Mouse (Mus musculus) hindbrain, embryonic 11.5 days (tissue): ENCODE results near the gene Olfr314. TPM values are rescaled to one million over a fixed set of nuclear protein-coding genes. Genes with fewer than 3 reads are reported as not detected.
"Not testable (repeated sequence)": the region's sequence is repeated elsewhere in the genome, so short reads cannot be mapped to it uniquely, and the experiment has no call there.

Experiments
- ATAC-seq: fragments of 200-750 bp; cut with Nextera tagmentation; 2 replicates; pipeline ENCODE4 v1.8.0; 2017; ENCODE audit warnings: mild to moderate bottlenecking, moderate TSS enrichment, moderate library complexity; ENCODE audit not compliant: low FRiP score
- DNase-seq: peaks from one replicate; pipeline ENCODE4 v3.0.0-alpha.2; 2015; ENCODE audit warnings: low spot score
- H3K27ac ChIP-seq: fragments of 300-500 bp; sonication (generic); 2 replicates; pipeline ENCODE4 v1.5.1; 2014; ENCODE audit warnings: mild to moderate bottlenecking, low read depth, low read length
- H3K27me3 ChIP-seq: fragments of 300-500 bp; sonication (generic); 2 replicates; pipeline ENCODE4 v1.6.1; 2014; ENCODE audit warnings: mild to moderate bottlenecking, low read length, moderate library complexity, mixed read lengths; ENCODE audit not compliant: control insufficient read depth, insufficient read depth
- H3K36me3 ChIP-seq: fragments of 300-500 bp; sonication (generic); 2 replicates; pipeline ENCODE4 v1.6.1; 2014; ENCODE audit warnings: mild to moderate bottlenecking, low read length, moderate library complexity, mixed read lengths; ENCODE audit not compliant: control insufficient read depth, insufficient read depth
- H3K4me1 ChIP-seq: fragments of 300-500 bp; sonication (generic); replicated peaks from 2 replicates; pipeline ENCODE4 v1.6.1; 2014; ENCODE audit warnings: low read length, mixed read lengths; ENCODE audit not compliant: control insufficient read depth, insufficient read depth
- H3K4me2 ChIP-seq: fragments of 300-500 bp; sonication (generic); replicated peaks from 2 replicates; pipeline ENCODE4 v1.6.1; 2014; ENCODE audit warnings: mild to moderate bottlenecking, low read depth, low read length
- H3K4me3 ChIP-seq: fragments of 300-500 bp; sonication (generic); 2 replicates; pipeline ENCODE4 v1.5.1; 2014; ENCODE audit warnings: low read depth, low read length
- H3K9ac ChIP-seq: fragments of 300-500 bp; sonication (generic); 2 replicates; pipeline ENCODE4 v1.6.1; 2014; ENCODE audit warnings: low read depth, low read length
- H3K9me3 ChIP-seq: fragments of 300-500 bp; sonication (generic); 2 replicates; pipeline ENCODE4 v1.6.1; 2016; ENCODE audit warnings: low read length; ENCODE audit not compliant: control insufficient read depth
- WGBS: fragments of 180-500 bp; shearing (Covaris S2); extraction: QIAGEN DNeasy Blood & Tissue Kit; methylation state at CpG from one replicate; pipeline ENCODE4 v1.1.7; 2014; 5-methylcytosine and 5-hydroxymethylcytosine counted together
- polyA plus RNA-seq: library from polyadenylated mRNA; unstranded; fragments of >200 nt; fragmentation: Nextera tagmentation; extraction: Ambion mirVana; gene quantifications from 2 replicates; pipeline ENCODE4 v1.2.1, GENCODE M21; 2014

The Olfr314 gene
- polyA plus RNA-seq, result not detected in 2 replicates

DNA sequence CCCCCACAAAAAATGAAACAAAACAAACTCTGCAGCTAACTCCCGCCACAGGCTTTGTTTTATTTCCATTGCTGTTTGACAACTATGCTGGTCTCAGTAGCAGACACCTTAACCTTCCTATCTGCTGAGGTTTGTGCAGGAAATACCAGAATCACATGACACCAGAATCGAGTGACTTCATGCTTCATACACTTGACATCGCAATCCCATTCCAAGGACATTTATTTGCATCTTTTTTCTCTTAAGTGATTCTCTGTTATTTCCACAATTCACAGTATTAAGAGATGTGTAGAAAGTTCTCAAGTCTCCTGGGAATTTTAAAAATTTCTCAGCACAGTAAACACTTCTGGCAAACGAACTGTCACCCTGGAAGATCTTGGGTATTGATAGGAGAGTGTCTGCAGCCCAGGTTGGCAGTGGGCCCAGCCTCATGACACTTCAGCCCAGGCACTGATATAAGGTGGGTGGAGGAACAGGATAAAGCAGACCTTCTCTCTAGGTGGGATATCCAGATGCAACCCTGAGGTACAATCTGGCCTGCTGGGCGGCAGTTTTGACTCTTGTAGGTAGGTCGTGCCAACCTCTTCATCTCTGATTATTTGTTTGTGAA, at the start of gene Olfr314:
Gene Olfr314 (plus strand): TSS at position 473 of the 610 bp plus-strand sequence.
- 84% methylated on average over 6 of the region's 6 CpGs for WGBS
- no peak for ATAC-seq
- DNase-seq, result no peak
- no peak within 1 kb of the TSS for H3K4me3 ChIP-seq
- no peak within 1 kb of the TSS for H3K9ac ChIP-seq
- H3K36me3 ChIP-seq, result no peaks in the 10 kb centered on the region
- no peaks in the 10 kb centered on the region for H3K27me3 ChIP-seq
- H3K4me1 ChIP-seq, result no peaks in the 10 kb centered on the region
- H3K4me2 ChIP-seq, result no peak within 1 kb of the TSS
- H3K27ac ChIP-seq, result no peak within 1 kb of the TSS
- H3K9me3 ChIP-seq, result no peaks in the 10 kb centered on the region

- WGBS, result 63% methylated on average over 3 of the region's 3 CpGs
These were observed 49.4 kb upstream of the Olfr314 start for GRCm38 (mm10) chr11:58733372-58733771.

DNA sequence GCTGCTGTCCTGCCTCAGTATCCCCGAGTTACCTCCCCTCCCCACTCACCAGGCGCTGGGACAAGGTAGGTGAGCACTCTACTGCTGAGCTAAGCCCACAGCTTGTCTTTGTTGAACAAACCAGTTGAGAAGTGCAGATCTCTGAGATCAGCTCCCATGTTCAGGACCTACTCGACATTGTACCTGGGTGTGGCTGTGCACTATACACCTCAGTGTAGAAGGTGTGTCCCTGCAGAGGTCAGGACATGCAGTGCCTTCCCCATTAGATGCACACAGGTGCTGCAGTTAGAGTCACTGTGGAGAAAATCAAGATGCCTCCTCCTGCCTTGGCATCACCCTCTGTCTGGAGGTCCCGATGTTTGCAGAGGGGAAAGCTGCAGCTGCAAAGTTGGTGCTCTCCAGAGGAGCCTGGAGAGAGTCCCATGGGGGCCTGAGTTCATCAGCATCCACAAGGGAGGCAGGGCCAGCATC, 43.9 kb upstream of the Olfr314 start, which contains the start of gene Olfr317:
Gene Olfr317 (minus strand): TSS at position 421 of the 471 bp plus-strand sequence.
- no peaks in the 10 kb centered on the region for H3K27me3 ChIP-seq

More at GRCm38 (mm10) chr11:58733372-58733771, 49.4 kb upstream of the Olfr314 start:
- Histone ChIP-seq H3K9me3 (no peaks in the 10 kb centered on the region), H3K36me3 (no peaks in the 10 kb centered on the region), H3K4me3 (no peak overlapping the region), H3K27ac (no peak overlapping the region), H3K4me1 (no peaks in the 10 kb centered on the region), H3K9ac (no peak overlapping the region), H3K4me2 (no peak overlapping the region), H3K27me3 (no peaks in the 10 kb centered on the region)
- DNase-seq (no peak), ATAC-seq (no peak)

DNA sequence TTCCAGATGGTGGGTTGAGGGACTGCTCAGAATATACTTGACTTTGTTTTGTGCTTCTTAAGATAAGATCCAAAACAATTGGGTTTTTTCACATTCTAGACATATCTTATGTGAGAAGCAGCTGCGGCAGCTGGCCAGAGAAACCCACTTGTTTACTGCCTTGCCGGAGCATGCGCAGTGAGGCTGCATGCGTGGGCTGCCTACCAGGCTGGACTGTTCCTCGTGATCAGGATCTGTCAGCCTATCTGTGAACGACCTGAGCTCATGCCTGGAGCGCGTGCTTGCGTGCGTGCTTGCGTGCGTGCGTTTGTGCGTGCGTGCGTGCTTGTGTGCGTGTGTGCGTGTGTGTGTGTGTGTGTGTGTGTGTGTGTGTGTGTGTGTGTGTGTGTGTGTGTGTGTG, 31.7 kb upstream of the Olfr314 start:
- ATAC-seq, H3K27ac ChIP-seq, H3K9me3 ChIP-seq, H3K4me1 ChIP-seq, DNase-seq, H3K36me3 ChIP-seq, H3K4me2 ChIP-seq, H3K9ac ChIP-seq, H3K4me3 ChIP-seq, H3K27me3 ChIP-seq: not testable (repeated sequence)
- 91% methylated on average over 18 of the region's 18 CpGs for whole genome bisulfite sequencing

More for the DNA sequence above, 43.9 kb upstream of the Olfr314 start, which contains the start of gene Olfr317:
- no peaks in the 10 kb centered on the region for H3K36me3 ChIP-seq
- H3K4me3 ChIP-seq, result no peak within 1 kb of the TSS
- no peak for DNase-seq
- no peaks in the 10 kb centered on the region for H3K9me3 ChIP-seq
- H3K4me2 ChIP-seq, result no peak within 1 kb of the TSS
- no peak for ATAC-seq
- WGBS, result 73% methylated on average over 4 of the region's 4 CpGs
- no peak within 1 kb of the TSS for H3K9ac ChIP-seq
- no peak within 1 kb of the TSS for H3K27ac ChIP-seq
- H3K4me1 ChIP-seq, result no peaks in the 10 kb centered on the region

DNA sequence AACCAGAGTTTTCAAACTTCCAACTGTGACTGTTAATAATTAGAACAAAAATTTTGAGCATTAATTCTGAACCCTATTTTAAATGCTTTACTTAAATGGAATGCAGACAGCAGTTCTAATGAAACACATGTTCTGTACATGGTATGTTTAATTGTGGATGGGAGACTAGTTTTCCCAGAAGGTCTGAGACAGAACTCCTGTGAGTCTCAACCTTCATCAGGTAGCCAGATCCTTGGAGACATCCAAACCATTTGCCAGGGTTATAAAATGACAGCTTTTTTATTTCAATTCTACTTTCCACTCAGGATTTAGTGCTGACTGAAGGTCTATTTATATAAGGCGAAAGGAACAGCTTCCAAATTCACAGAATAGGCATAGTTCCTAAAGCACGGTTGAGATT, 30.3 kb upstream of the Olfr314 start, which contains the start of gene Olfr316:
Gene Olfr316 (plus strand): TSS at position 301 of the 400 bp plus-strand sequence.
- H3K4me3 ChIP-seq, result no peak within 1 kb of the TSS
- H3K36me3 ChIP-seq, result no peaks in the 10 kb centered on the region
- no peak within 1 kb of the TSS for H3K27ac ChIP-seq
- H3K9me3 ChIP-seq, result no peaks in the 10 kb centered on the region
- H3K27me3 ChIP-seq, result no peaks in the 10 kb centered on the region
- ATAC-seq (no peak), DNase-seq (no peak)
- H3K4me2 ChIP-seq, result no peak within 1 kb of the TSS
- WGBS, result 92% methylated on average over 2 of the region's 2 CpGs
- H3K9ac ChIP-seq, result no peak within 1 kb of the TSS
- H3K4me1 ChIP-seq, result no peaks in the 10 kb centered on the region

GRCm38 (mm10) chr11:58772888-58773287, 9.9 kb upstream of the Olfr314 start, which contains the start of gene Olfr315:
Olfr315 (plus strand) TSS chr11:58773188.
- no peak within 1 kb of the TSS for H3K9ac ChIP-seq
- DNase-seq (no peak), ATAC-seq (no peak)
- H3K27me3 ChIP-seq, result no peaks in the 10 kb centered on the region
- H3K4me2 ChIP-seq, result no peak within 1 kb of the TSS
- H3K9me3 ChIP-seq, result no peaks in the 10 kb centered on the region
- no peaks in the 10 kb centered on the region for H3K36me3 ChIP-seq
- H3K27ac ChIP-seq, result no peak within 1 kb of the TSS
- no peaks in the 10 kb centered on the region for H3K4me1 ChIP-seq
- no peak within 1 kb of the TSS for H3K4me3 ChIP-seq

DNA sequence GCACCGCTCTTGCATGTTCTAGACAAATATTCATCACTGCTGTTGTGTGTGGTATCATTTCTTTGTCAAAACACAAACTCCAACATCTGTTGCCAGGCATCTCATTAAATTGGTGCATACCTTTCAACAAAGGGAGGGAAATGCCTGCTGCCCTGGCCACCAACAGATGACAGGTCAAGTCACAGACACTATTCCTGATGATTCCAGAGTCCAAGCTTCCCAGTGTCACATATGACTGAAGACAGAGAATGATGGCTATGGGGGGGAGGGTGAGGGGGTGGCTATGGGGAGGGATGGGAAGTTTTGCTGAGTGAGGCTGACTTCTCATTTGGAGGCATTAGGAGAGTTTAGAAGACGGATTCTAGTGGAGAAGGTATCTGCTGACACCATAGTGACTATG, 1.4 kb downstream of the Olfr314 start:
- Histone ChIP-seq H3K4me2 (no peak overlapping the region), H3K27me3 (no peaks in the 10 kb centered on the region), H3K9me3 (no peaks in the 10 kb centered on the region), H3K9ac (no peak overlapping the region), H3K36me3 (no peaks in the 10 kb centered on the region), H3K4me1 (no peaks in the 10 kb centered on the region), H3K27ac (no peak overlapping the region), H3K4me3 (no peak overlapping the region)
- no peak for DNase-seq
- WGBS, result 74% methylated on average over 2 of the region's 2 CpGs
- ATAC-seq, result no peak

DNA sequence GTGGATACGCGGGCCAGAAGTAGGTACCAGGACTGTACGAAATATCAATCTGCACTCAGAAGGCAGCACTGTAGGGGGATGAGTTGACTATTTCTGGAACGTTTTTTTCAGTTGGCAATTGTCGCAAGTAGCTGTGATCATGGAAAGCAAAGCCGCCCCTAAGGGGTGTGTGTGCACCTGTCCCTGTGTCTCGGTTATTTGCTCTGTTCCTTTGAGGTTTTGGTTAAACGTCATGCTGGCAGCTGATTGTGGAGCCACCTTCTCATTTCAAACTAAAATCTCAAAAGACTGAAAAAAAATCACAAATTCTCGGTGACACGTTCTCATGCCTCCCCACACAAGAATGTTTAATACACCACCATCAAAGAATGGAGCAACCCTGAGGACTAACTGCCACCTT, 4.9 kb downstream of the Olfr314 start:
- Histone ChIP-seq H3K4me1 (no peaks in the 10 kb centered on the region), H3K27ac (no peak overlapping the region), H3K4me3 (no peak overlapping the region), H3K4me2 (no peak overlapping the region), H3K27me3 (no peaks in the 10 kb centered on the region), H3K36me3 (no peaks in the 10 kb centered on the region), H3K9me3 (no peaks in the 10 kb centered on the region), H3K9ac (no peak overlapping the region)
- WGBS, result 90% methylated on average over 10 of the region's 10 CpGs
- ATAC-seq (no peak), DNase-seq (no peak)

DNA sequence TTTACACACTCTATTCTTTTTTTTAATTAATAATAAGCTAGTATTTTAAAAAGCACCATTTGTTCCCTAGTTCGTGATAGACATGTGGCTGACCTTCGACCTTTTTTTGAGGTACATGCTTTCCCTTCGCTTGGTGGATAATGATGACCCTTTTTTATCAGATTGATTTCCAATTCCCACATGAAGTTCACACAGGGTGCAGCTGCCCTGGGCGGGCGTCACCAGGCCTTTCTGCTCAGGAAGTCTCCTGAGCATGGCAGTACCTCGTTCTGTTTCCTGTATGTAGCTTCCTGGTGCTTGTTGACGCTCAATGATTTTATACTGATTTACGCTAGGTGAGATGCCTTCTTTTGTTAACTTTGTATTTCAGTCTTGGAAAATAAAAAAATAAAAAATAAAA, 5.6 kb downstream of the Olfr314 start:
- 89% methylated on average over 8 of the region's 8 CpGs for WGBS

More for the DNA sequence above, 5.6 kb downstream of the Olfr314 start:
- no peak overlapping the region for H3K27ac ChIP-seq
- no peak overlapping the region for H3K9ac ChIP-seq
- DNase-seq, result no peak
- ATAC-seq, result no peak
- no peaks in the 10 kb centered on the region for H3K27me3 ChIP-seq
- H3K4me2 ChIP-seq, result no peak overlapping the region
- no peak overlapping the region for H3K4me3 ChIP-seq
- no peaks in the 10 kb centered on the region for H3K4me1 ChIP-seq
- no peaks in the 10 kb centered on the region for H3K9me3 ChIP-seq
- no peaks in the 10 kb centered on the region for H3K36me3 ChIP-seq
